Mouse (Mus musculus) lung, postnatal 10 days (tissue): ENCODE data around the gene Foxp4.
A peak's percentile ranks its signal among the peaks of the same experiment; 100 is the strongest.

Experiments used
- DNase-seq: peaks from one replicate; pipeline ENCODE4 v3.0.0; 2021

Gene Foxp4

GRCm38 (mm10) chr17:47850639-47851314, 73.7 kb downstream of the Foxp4 start:
- no peak for DNase-seq

- DNase-seq: no peak
These were observed 74.4 kb downstream of the Foxp4 start for GRCm38 (mm10) chr17:47850035-47850434.

- no peak for DNase-seq
These were observed 76.5 kb downstream of the Foxp4 start for GRCm38 (mm10) chr17:47847985-47848384.

GRCm38 (mm10) chr17:47845609-47846008, 78.8 kb downstream of the Foxp4 start:
- DNase-seq: no peak

- DNase-seq: no peak
These were observed 81.0 kb downstream of the Foxp4 start for GRCm38 (mm10) chr17:47843465-47843864.

- peak; percentile 92 for DNase-seq
These were observed 82.4 kb downstream of the Foxp4 start for GRCm38 (mm10) chr17:47841931-47842623.

- no peak for DNase-seq
These were observed 82.9 kb downstream of the Foxp4 start for GRCm38 (mm10) chr17:47841521-47841920.

GRCm38 (mm10) chr17:47837808-47838207, 86.6 kb downstream of the Foxp4 start:
- peak; percentile 85 for DNase-seq

GRCm38 (mm10) chr17:47834482-47834767, 90.0 kb downstream of the Foxp4 start, which contains the start of gene Mdfi:
TSS of gene Mdfi (minus strand) at chr17:47834691.
- DNase-seq: peak; percentile 64

- DNase-seq: peak; percentile 36
These were observed 90.6 kb downstream of the Foxp4 start for GRCm38 (mm10) chr17:47833628-47834481.

GRCm38 (mm10) chr17:47833029-47833627, 91.3 kb downstream of the Foxp4 start:
- DNase-seq: peak; percentile 88

- DNase-seq: peak; percentile 58
These were observed 91.9 kb downstream of the Foxp4 start for GRCm38 (mm10) chr17:47832501-47833028.

GRCm38 (mm10) chr17:47831772-47832171, 92.7 kb downstream of the Foxp4 start:
- no peak for DNase-seq

GRCm38 (mm10) chr17:47831161-47831560, 93.3 kb downstream of the Foxp4 start:
- peak; percentile 38 for DNase-seq

- peak; percentile 60 for DNase-seq
These were observed 103.1 kb downstream of the Foxp4 start for GRCm38 (mm10) chr17:47821339-47821738.

- DNase-seq: no peak
These were observed 106.3 kb downstream of the Foxp4 start for GRCm38 (mm10) chr17:47818038-47818725.
